Mouse (Mus musculus) limb, embryonic 11.5 days (tissue): ENCODE data around the gene Adam1a. TPM values are rescaled to one million over a fixed set of nuclear protein-coding genes. Genes with fewer than 3 reads are reported as not detected.

ENCODE experiments used
- ATAC-seq: fragments of 200-750 bp; cut with Nextera tagmentation; 2 replicates; pipeline ENCODE4 v1.8.0; 2017; ENCODE audit warnings: low read depth; ENCODE audit not compliant: insufficient number of reproducible peaks, low FRiP score, low TSS enrichment
- DNase-seq: peaks from one replicate; pipeline ENCODE4 v3.0.0-alpha.2; 2015; ENCODE audit warnings: low spot score
- H3K27ac ChIP-seq: fragments of 300-500 bp; sonication (generic); replicated peaks from 2 replicates; pipeline ENCODE4 v1.5.1; 2014; ENCODE audit warnings: low read depth, mild to moderate bottlenecking, low read length
- H3K27me3 ChIP-seq: fragments of 300-500 bp; sonication (generic); 2 replicates; pipeline ENCODE4 v1.6.1; 2014; ENCODE audit warnings: mild to moderate bottlenecking, low read length, mixed read lengths; ENCODE audit not compliant: control insufficient read depth, insufficient read depth
- H3K36me3 ChIP-seq: fragments of 300-500 bp; sonication (generic); 2 replicates; pipeline ENCODE4 v1.6.1; 2014; ENCODE audit warnings: mild to moderate bottlenecking, low read length, moderate library complexity, mixed read lengths; ENCODE audit not compliant: control insufficient read depth, insufficient read depth
- H3K4me1 ChIP-seq: fragments of 300-500 bp; sonication (generic); 2 replicates; pipeline ENCODE4 v1.6.1; 2014; ENCODE audit warnings: low read length, mixed read lengths; ENCODE audit not compliant: control insufficient read depth, insufficient read depth
- H3K4me2 ChIP-seq: fragments of 300-500 bp; sonication (generic); 2 replicates; pipeline ENCODE4 v1.6.1; 2014; ENCODE audit warnings: low read depth, mild to moderate bottlenecking, moderate library complexity; ENCODE audit not compliant: severe bottlenecking
- H3K4me3 ChIP-seq: fragments of 300-500 bp; sonication (generic); 2 replicates; pipeline ENCODE4 v1.5.1; 2014; ENCODE audit warnings: low read depth, low read length
- H3K9ac ChIP-seq: fragments of 300-500 bp; sonication (generic); 2 replicates; pipeline ENCODE4 v1.6.1; 2014; ENCODE audit warnings: mild to moderate bottlenecking, low read length
- H3K9me3 ChIP-seq: fragments of 300-500 bp; sonication (generic); 2 replicates; pipeline ENCODE4 v1.6.1; 2016; ENCODE audit warnings: low read length; ENCODE audit not compliant: control insufficient read depth
- WGBS: fragments of 180-500 bp; shearing (Covaris S2); extraction: QIAGEN DNeasy Blood & Tissue Kit; methylation state at CpG from one replicate; pipeline ENCODE4 v1.1.7; 2014; 5-methylcytosine and 5-hydroxymethylcytosine counted together
- polyA plus RNA-seq: library from polyadenylated mRNA; unstranded; fragments of >200 nt; fragmentation: Nextera tagmentation; extraction: Ambion mirVana; gene quantifications from 2 replicates; pipeline ENCODE4 v1.2.1, GENCODE M21; 2014

Gene Adam1a
- polyA plus RNA-seq, 1 experiment from 2014 or later, result 2.2 TPM

DNA sequence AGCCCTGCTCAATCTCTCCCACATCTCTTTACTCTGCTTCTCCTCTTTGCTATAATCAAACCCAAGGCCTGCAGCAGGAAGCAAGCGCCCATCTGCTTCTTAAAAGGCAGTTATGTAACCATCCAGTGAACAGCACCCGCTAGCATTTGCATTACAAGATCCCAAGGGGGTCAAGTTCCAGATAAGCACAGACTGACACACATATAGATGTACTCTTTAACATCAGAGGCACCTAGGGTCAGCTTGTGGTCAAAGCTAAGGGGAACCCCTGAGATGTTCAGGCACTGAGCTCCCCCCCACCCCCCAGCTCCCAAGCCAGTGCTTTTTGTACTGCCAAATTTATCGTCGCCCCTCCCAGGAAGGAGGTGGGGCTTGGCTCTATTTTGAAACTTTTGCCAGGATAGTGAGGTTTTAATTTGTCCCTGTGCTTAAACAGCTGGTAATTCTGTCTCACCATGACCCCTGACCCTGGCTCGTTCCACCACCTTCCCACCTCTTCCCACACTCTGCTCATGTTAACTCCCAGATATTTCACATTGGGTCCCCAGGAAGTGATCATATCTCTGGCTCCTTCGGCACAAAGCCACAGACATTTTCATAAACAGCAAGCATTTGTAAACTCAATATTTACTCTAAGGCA, 41.2 kb upstream of the Adam1a start:
- no peak overlapping the region for H3K4me2 ChIP-seq
- ATAC-seq, result no peak
- H3K4me3 ChIP-seq, result no peak overlapping the region
- H3K27me3 ChIP-seq, result no peaks in the 10 kb centered on the region
- no peaks in the 10 kb centered on the region for H3K36me3 ChIP-seq
- no peak overlapping the region for H3K27ac ChIP-seq
- no peaks in the 10 kb centered on the region for H3K9me3 ChIP-seq
- no peak overlapping the region for H3K9ac ChIP-seq
- peaks cover 4% of the 10 kb centered on the region; the same call in 1 of the 2 replicates for H3K4me1 ChIP-seq
- DNase-seq, result no peak
- 67% methylated on average over 6 of the region's 6 CpGs for WGBS

DNA sequence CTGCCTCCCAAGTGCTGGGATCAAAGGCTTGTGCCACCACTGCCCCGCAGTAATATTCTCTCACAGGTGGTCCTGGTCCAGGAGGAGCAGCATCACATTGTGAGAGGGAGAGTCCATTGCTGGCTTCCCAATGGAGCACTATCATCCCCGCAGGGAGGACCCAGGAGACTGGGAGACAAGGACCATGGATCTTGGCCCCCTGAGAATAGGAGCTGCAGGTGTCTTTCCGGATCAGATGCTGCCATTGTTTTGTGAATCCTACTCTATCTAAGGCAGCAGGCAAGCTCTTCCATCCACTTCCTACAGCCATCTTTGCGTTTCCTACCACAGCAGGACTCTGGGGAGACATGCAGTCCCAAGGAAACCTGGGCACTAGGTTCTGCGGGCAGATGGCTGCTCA, 40.4 kb upstream of the Adam1a start:
- H3K9me3 ChIP-seq, result no peaks in the 10 kb centered on the region
- no peaks in the 10 kb centered on the region for H3K27me3 ChIP-seq
- no peak overlapping the region for H3K9ac ChIP-seq
- no peak for ATAC-seq
- no peak overlapping the region for H3K4me2 ChIP-seq
- DNase-seq, result no peak
- H3K4me3 ChIP-seq, result no peak overlapping the region
- no peak overlapping the region for H3K27ac ChIP-seq
- 94% methylated on average over 5 of the region's 5 CpGs for WGBS
- no peaks in the 10 kb centered on the region for H3K36me3 ChIP-seq
- H3K4me1 ChIP-seq, result peaks cover 4% of the 10 kb centered on the region; the same call in 1 of the 2 replicates

DNA sequence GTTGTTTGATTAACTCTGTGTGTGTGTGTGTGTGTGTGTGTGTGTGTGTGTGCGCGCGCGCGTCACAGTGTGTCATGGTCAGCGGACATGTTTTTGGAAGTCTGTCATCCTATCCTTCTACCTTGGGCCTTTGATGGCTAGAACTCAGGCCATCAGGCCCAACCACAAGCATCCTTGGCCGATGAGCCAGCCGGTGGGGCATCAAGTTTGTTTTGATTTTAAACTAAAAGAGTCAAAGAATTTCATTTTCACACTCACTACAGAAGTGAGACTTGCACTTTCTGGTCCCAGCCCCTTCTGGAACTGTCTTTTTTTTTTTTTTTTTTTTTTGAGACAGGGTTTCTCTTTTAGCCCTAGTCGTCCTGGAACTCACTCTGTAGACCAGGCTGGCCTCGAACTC, 39.7 kb upstream of the Adam1a start:
- H3K4me3 ChIP-seq, result no peak overlapping the region
- H3K9ac ChIP-seq, result no peak overlapping the region
- H3K9me3 ChIP-seq, result no peaks in the 10 kb centered on the region
- DNase-seq, result no peak
- H3K4me1 ChIP-seq, result peaks cover 4% of the 10 kb centered on the region; the same call in 1 of the 2 replicates
- H3K27me3 ChIP-seq, result no peaks in the 10 kb centered on the region
- no peak overlapping the region for H3K4me2 ChIP-seq
- no peaks in the 10 kb centered on the region for H3K36me3 ChIP-seq
- ATAC-seq, result no peak
- WGBS, result 93% methylated on average over 10 of the region's 10 CpGs
- no peak overlapping the region for H3K27ac ChIP-seq

DNA sequence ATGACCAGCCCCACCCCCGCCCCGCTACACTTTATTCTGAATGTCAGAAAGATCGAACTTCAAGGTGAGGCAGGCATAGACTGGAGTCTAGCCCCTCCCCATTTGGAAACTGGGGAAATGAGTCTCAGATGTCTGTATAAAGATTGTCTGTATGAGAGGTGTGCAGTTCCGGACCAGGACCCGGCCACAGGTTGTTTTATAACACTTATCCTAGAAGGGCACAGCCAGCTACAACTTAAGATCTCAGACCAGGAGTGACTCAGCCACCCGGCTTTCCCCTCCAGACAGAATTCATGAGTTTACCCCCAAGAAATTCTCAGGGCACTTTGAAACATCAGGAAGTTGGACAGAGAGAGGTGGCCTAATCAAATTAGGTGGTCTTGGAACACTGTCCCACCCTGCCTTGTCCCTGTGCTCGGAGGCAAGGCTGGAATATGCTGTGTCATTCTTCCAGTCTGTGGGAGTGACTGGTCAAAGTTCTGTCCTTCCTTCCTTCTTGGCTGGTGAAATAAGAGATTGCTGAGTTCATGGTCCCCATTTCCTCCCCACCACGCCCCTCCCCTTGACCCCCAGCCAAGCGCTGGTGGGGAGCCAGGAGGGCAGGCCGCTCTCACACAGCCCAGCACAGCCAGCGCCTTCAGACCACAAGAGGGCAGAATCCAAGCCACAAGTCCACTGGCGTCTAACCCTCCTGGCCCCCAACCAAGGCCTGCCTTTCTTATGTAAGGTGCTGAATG, 38.7 kb upstream of the Adam1a start:
- Histone ChIP-seq H3K4me1 (peaks cover 4% of the 10 kb centered on the region; the same call in 1 of the 2 replicates), H3K9ac (no peak overlapping the region), H3K27ac (no peak overlapping the region), H3K4me3 (no peak overlapping the region), H3K9me3 (no peaks in the 10 kb centered on the region), H3K36me3 (peaks cover 5% of the 10 kb centered on the region; the same call in 1 of the 2 replicates), H3K27me3 (no peaks in the 10 kb centered on the region), H3K4me2 (no peak overlapping the region)
- no peak for ATAC-seq
- peak; percentile 47 for DNase-seq
- 57% methylated on average over 12 of the region's 12 CpGs for WGBS

DNA sequence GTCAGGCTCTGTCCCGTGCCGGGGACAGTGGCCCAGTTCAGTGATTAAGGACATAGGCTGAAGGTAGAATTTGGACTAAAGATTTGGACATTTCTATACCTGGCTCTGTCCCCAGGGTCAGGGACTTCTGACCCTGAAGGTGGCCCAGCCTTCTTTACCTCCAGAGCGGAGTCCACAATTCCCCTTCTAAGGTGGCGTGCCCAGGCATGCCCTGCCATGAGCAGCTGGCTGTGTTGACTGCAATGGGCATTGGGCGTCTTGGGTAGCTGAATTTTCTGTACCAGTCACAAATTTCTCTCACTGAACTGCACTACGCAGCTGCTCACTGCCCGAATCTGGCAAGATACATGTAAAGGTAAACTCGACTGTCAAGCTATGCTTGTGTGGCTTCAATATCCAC, 36.7 kb upstream of the Adam1a start:
- Histone ChIP-seq H3K27me3 (no peaks in the 10 kb centered on the region), H3K9me3 (no peaks in the 10 kb centered on the region), H3K4me1 (peaks cover 4% of the 10 kb centered on the region; the same call in 1 of the 2 replicates), H3K9ac (no peak overlapping the region), H3K27ac (no peak overlapping the region), H3K4me2 (no peak overlapping the region), H3K4me3 (no peak overlapping the region), H3K36me3 (peaks cover 5% of the 10 kb centered on the region; the same call in 1 of the 2 replicates)
- ATAC-seq (no peak), DNase-seq (no peak)
- 90% methylated on average over 8 of the region's 8 CpGs for WGBS

DNA sequence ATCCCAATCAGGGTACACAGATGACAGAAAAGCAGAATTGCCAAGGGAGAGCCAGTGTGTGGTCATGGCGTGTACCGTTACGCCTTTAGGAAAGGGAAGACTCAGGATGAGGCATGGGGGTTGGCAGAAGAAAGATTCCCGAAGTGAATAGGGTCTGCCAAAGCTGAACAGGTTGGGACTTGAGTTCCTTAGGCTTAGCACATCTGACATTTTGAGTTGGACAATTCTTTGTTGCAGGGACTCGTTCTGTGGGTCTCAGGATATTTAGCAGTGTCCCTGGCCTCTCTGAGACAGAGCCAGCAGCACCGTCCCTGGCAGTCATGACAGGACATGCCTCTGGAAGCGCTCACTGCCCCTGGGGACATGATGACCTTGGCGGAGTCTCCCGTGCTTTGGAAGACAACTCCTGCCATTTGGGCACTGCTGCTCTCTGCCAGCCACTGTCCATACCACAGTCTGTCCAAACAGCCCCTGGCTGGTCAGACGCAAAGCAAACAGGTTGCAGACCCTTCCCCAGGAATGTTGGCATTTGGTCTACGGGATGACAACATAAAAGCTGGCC, 31.7 kb upstream of the Adam1a start:
- 84% methylated on average over 11 of the region's 11 CpGs for WGBS
- no peaks in the 10 kb centered on the region for H3K27me3 ChIP-seq
- H3K36me3 ChIP-seq, result peaks cover 17% of the 10 kb centered on the region

DNA sequence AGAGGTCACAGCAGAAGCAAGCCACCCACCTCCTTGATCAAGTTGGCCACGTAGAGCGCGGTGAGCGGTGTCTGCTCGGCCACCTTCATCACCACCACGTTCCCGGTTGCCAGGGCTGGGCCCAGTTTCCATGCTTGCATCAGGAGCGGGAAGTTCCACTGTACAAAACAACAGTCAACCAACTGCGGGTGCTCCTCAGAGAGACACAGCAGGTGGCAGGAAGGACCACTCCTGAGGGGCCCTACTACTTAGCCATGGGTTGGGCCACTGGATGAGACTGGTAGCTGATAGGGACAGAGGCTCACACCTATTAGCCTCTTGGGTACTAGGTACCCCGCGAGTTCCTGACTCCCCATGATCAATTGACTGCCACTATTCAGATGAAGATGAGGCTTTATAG, 30.6 kb upstream of the Adam1a start:
- 88% methylated on average over 11 of the region's 11 CpGs for WGBS
- no peak overlapping the region for H3K9ac ChIP-seq
- DNase-seq (no peak), ATAC-seq (no peak)
- no peak overlapping the region for H3K4me2 ChIP-seq
- H3K4me1 ChIP-seq, result no peaks in the 10 kb centered on the region
- H3K27me3 ChIP-seq, result no peaks in the 10 kb centered on the region
- peaks cover 17% of the 10 kb centered on the region for H3K36me3 ChIP-seq
- no peak overlapping the region for H3K27ac ChIP-seq
- H3K4me3 ChIP-seq, result no peak overlapping the region
- H3K9me3 ChIP-seq, result no peaks in the 10 kb centered on the region

More for the DNA sequence above, 31.7 kb upstream of the Adam1a start:
- no peak for DNase-seq
- Histone ChIP-seq H3K27ac (no peak overlapping the region), H3K4me2 (no peak overlapping the region), H3K4me3 (no peak overlapping the region), H3K9ac (no peak overlapping the region), H3K4me1 (no peaks in the 10 kb centered on the region), H3K9me3 (no peaks in the 10 kb centered on the region)
- ATAC-seq, result no peak

DNA sequence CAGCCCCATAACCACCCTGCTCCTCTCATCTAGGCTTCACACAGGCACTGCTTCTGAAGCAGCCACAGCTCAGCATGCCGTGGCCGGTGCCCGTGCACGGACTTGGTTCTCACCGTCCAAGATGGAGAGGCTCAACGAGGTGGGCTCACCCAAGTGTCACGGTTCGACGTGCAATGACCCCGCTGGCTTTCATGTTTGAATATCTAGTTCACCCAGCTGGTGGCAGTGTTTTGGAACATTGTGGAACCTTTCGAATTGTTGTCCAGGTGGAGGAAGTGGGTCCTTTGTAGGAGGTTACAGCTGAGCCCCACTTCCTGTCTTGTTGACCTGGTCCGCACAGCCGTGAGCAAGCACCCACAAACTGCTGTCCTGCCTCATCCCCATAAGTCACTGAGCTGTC, 28.9 kb upstream of the Adam1a start:
- H3K27ac ChIP-seq, result no peak overlapping the region
- no peaks in the 10 kb centered on the region for H3K27me3 ChIP-seq
- H3K36me3 ChIP-seq, result peaks cover 18% of the 10 kb centered on the region
- ATAC-seq (no peak), DNase-seq (no peak)
- no peaks in the 10 kb centered on the region for H3K9me3 ChIP-seq
- no peak overlapping the region for H3K9ac ChIP-seq
- no peak overlapping the region for H3K4me3 ChIP-seq
- H3K4me1 ChIP-seq, result no peaks in the 10 kb centered on the region
- 90% methylated on average over 13 of the region's 13 CpGs for WGBS
- no peak overlapping the region for H3K4me2 ChIP-seq
